Mouse (Mus musculus) CH12.LX (cell line): ENCODE measurements around the gene Lif.

Experiments used
- CHD2 ChIP-seq: IDR thresholded peaks from 2 replicates; pipeline ENCODE4 v1.6.1; 2011; ENCODE audit warnings: low read length, improper control_type of control experiment
- CTCF ChIP-seq, 2 experiments: IDR thresholded peaks in 1 of 2; conservative IDR thresholded peaks in 1 of 2; 2 replicates each; pipeline ENCODE4 v1.5.1; 2011 to 2012; ENCODE audit warnings: low read depth in 2 of 2, low read length in 2 of 2, improper control_type of control experiment in 1 of 2, inconsistent platforms in 1 of 2, mild to moderate bottlenecking in 1 of 2, moderate library complexity in 1 of 2
- E2F4 ChIP-seq: IDR thresholded peaks from 2 replicates; pipeline ENCODE4 v1.6.1; 2011; ENCODE audit warnings: low read depth, low read length, improper control_type of control experiment; ENCODE audit not compliant: insufficient replicate concordance
- EP300 ChIP-seq: IDR thresholded peaks from 2 replicates; pipeline ENCODE4 v1.6.1; 2011; ENCODE audit warnings: low read length, improper control_type of control experiment
- JUND ChIP-seq: conservative IDR thresholded peaks from 2 replicates; pipeline ENCODE4 v1.6.1; 2011; ENCODE audit warnings: low read depth, low read length, improper control_type of control experiment
- MAFK ChIP-seq: IDR thresholded peaks from 2 replicates; pipeline ENCODE4 v1.6.1; 2011; ENCODE audit warnings: low read length, improper control_type of control experiment; ENCODE audit not compliant: insufficient replicate concordance
- MAZ ChIP-seq: IDR thresholded peaks from 2 replicates; pipeline ENCODE4 v1.6.1; 2012; ENCODE audit warnings: low read depth, mild to moderate bottlenecking, inconsistent platforms, low read length, improper control_type of control experiment, moderate library complexity
- NELFE ChIP-seq: IDR thresholded peaks from 2 replicates; pipeline ENCODE4 v1.6.1; 2011; ENCODE audit warnings: low read depth, low read length, improper control_type of control experiment
- POLR2A ChIP-seq: IDR thresholded peaks from 2 replicates; pipeline ENCODE4 v1.6.1; 2011; ENCODE audit warnings: low read depth, mild to moderate bottlenecking, improper control_type of control experiment, low read length
- RAD21 ChIP-seq: IDR thresholded peaks from 2 replicates; pipeline ENCODE4 v1.6.1; 2011; ENCODE audit warnings: low read depth, mild to moderate bottlenecking, low read length, improper control_type of control experiment, moderate library complexity
- TCF12 ChIP-seq: IDR thresholded peaks from 2 replicates; pipeline ENCODE4 v1.6.1; 2014; ENCODE audit warnings: low read depth, mild to moderate bottlenecking, inconsistent platforms, low read length, improper control_type of control experiment
- USF1 ChIP-seq: IDR thresholded peaks from 2 replicates; pipeline ENCODE4 v1.6.1; 2014; ENCODE audit warnings: low read depth, mild to moderate bottlenecking, inconsistent platforms, low read length, improper control_type of control experiment
- ZNF384 ChIP-seq: IDR thresholded peaks from 2 replicates; pipeline ENCODE4 v1.6.1; 2012; ENCODE audit warnings: low read depth, low read length, improper control_type of control experiment, inconsistent platforms

DNA sequence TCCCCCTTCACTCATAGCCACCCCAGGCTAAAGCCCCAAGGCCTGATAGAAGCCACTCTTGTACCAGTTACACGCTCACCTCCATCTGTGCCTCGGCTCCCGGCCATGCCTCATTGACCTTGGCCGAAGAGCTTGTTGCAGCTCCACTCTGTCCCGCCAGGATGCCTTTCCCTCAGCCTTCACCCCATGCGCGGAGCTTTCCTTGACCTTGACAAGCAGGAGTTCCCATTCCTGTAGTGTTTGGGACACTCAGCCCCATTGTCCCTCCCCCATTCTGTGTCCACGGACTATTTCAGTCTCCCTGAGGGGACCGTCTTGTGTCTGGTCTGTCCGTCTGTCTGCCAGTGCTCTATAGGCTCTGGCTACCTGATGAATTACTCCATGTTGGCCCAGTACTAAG, 44.2 kb upstream of the Lif start:
- TF ChIP-seq CHD2, result no peak
- TF ChIP-seq MAZ, result no peak
- TF ChIP-seq EP300, result no peak
- no peak for TF ChIP-seq CTCF (conservative IDR thresholded peaks at IDR 0.05 in 1 of 2, IDR thresholded peaks at IDR 0.05 in 1 of 2; ENCODE audit: low read depth in 2 of 2, low read length in 2 of 2)
- TF ChIP-seq MAFK, result no peak
- TF ChIP-seq ZNF384, result no peak
- no peak for TF ChIP-seq USF1
- TF ChIP-seq POLR2A, result no peak
- no peak for TF ChIP-seq E2F4
- TF ChIP-seq NELFE, result no peak
- TF ChIP-seq JUND, result no peak
- TF ChIP-seq RAD21, result no peak
- TF ChIP-seq TCF12, result no peak
